ENCODE assay signal across 16 mouse cellular contexts in the genomic region with DNA sequence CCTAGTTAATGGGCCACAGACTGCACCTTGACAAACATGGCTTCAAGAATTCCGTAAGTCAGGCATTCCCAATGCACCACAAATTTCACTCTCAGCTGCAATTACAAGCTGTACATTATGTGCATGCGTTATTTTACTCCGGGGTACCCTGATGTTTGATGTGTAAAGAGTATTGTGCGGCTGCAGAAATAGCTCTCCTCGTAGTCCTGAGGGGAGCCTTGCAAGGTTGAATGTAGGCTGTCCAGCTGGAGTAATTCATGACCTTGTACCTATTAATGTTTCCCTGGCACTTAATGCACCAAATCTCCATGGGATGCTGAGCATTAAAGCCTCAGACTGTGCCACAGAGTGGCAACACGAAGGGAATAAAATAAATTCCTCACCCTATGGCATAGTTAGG.
"Had no signal": no experiment of that assay in that cellular context is flagged by ENCODE, and none has a peak within 500 bp of the region (broad histone marks: within the 10 kb centered on the region; RNA-seq: fewer than 3 reads in every experiment).

No protein-coding gene starts in this region.

- H3K4me3 ChIP-seq: left cerebral cortex, adult 2 months; limb, embryonic 10.5 days; liver, embryonic 15.5 days; myocyte; neural tube, embryonic 12.5 days had no signal

- H3K36me3 ChIP-seq: limb, embryonic 10.5 days; liver, embryonic 15.5 days; neural tube, embryonic 12.5 days had no signal

- H3K9ac ChIP-seq: liver, embryonic 15.5 days; neural tube, embryonic 12.5 days had no signal

- H3K27me3 ChIP-seq: liver, embryonic 15.5 days; neural tube, embryonic 12.5 days had no signal

- H3K4me2 ChIP-seq: liver, embryonic 11.5 days; liver, embryonic 15.5 days; neural tube, embryonic 12.5 days had no signal

- H3K4me1 ChIP-seq: liver, embryonic 15.5 days; neural tube, embryonic 12.5 days had no signal

- DNase-seq: kidney, postnatal 4 days; lung, adult 2 months; lung, postnatal 36 days; midbrain, embryonic 14.5 days; right cerebral cortex, adult 18-20 months; thymus, adult 18-20 months; thymus, postnatal 14 days had no signal

- ATAC-seq: lung, postnatal 0 days had no signal

- H3K9me3 ChIP-seq: limb, embryonic 10.5 days; liver, embryonic 15.5 days; neural tube, embryonic 12.5 days had no signal

- H3K27ac ChIP-seq: kidney, postnatal 0 days; left cerebral cortex, adult 2 months; limb, embryonic 10.5 days; liver, embryonic 15.5 days; neural tube, embryonic 12.5 days; stomach, postnatal 0 days had no signal
